Mouse (Mus musculus) E14TG2a.4 (cell line): Measurements from ENCODE around the gene Esyt1.
"Not testable (repeated sequence)": the region's sequence is repeated elsewhere in the genome, so short reads cannot be mapped to it uniquely, and the experiment has no call there.

Experiments
- H3K27me3 ChIP-seq: 2 replicates; pipeline ENCODE4 v1.6.1; 2014; ENCODE audit warnings: low read length, control low read depth; ENCODE audit not compliant: insufficient read depth
- H3K36me3 ChIP-seq: 2 replicates; pipeline ENCODE4 v1.6.1; 2014; ENCODE audit warnings: low read length, control low read depth; ENCODE audit not compliant: insufficient read depth
- H3K4me1 ChIP-seq: replicated peaks from 2 replicates; pipeline ENCODE4 v1.6.1; 2014; ENCODE audit warnings: low read depth, low read length, control low read depth
- H3K4me3 ChIP-seq: replicated peaks from 2 replicates; pipeline ENCODE4 v1.5.1; 2014; ENCODE audit warnings: mild to moderate bottlenecking, low read length
- H3K9me3 ChIP-seq: 2 replicates; pipeline ENCODE4 v1.6.1; 2014; ENCODE audit warnings: low read length, control low read depth
- CTCF ChIP-seq: conservative IDR thresholded peaks from 2 replicates; pipeline ENCODE4 v1.5.1; 2014; ENCODE audit warnings: low read length
- NANOG ChIP-seq: IDR thresholded peaks from 2 replicates; pipeline ENCODE4 v1.6.1; 2014; ENCODE audit warnings: borderline replicate concordance, low read length, mixed read lengths
- POU5F1 ChIP-seq: IDR thresholded peaks from 2 replicates; pipeline ENCODE4 v1.6.1; 2014; ENCODE audit warnings: low read length, borderline replicate concordance

Esyt1 gene

DNA sequence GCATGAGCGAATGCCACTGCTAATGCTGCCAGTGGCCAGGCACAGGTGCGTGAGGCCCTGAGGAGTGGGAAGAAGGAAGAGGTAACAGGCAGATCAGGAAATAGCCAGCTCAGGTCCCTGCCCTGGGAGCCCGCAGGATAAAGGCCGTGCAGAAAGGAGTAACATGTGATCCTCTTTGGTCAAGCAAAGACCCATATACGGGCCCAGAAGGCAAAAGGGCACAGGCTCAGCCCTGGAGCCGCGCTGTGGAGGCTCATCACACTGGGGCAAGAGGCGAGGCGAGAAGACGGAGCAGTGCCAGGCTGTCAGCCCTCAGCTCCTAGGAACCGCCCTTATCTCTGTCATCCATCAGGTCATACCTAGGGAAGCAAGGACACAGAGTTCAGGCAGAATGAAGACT, 15.4 kb downstream of the Esyt1 start:
- Histone ChIP-seq H3K4me3 (no peak overlapping the region), H3K4me1 (peaks cover 36% of the 10 kb centered on the region), H3K27me3 (no peaks in the 10 kb centered on the region), H3K36me3 (peaks cover 55% of the 10 kb centered on the region), H3K9me3 (no peaks in the 10 kb centered on the region)
- TF ChIP-seq CTCF = no peak
- TF ChIP-seq POU5F1 = no peak
- TF ChIP-seq NANOG = no peak

- TF ChIP-seq POU5F1 (no peak), CTCF (no peak)
- H3K4me3 ChIP-seq = no peak overlapping the region
- no peaks in the 10 kb centered on the region for H3K9me3 ChIP-seq
- H3K36me3 ChIP-seq = peaks cover 50% of the 10 kb centered on the region
- no peaks in the 10 kb centered on the region for H3K27me3 ChIP-seq
- H3K4me1 ChIP-seq = peaks cover 39% of the 10 kb centered on the region
These were observed 15.8 kb downstream of the Esyt1 start for GRCm38 (mm10) chr10:128509831-128510230.

GRCm38 (mm10) chr10:128509203-128509602, 16.5 kb downstream of the Esyt1 start:
- H3K4me3 ChIP-seq = peak overlapping the region; percentile 41; the same call in 1 of the 2 replicates

DNA sequence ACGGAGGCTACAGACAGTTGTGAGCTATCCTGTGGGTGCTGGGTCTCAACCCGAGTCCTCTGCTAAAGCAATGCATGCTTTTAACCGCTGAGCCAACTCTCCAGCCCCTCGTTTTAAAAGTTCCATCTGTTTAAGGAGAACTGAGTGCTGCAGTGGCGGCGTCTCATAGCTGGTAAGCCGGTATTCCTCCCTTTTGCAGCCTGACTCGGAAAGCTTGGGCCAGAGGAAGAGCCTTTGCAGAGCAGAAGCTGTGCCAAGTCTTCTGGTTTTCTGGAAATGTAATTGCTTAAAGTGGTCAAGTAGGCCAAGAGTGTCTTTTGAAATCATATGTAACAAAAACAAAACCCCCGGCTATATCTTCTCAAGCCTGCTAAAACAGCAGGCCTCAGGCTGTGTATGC, 17.4 kb downstream of the Esyt1 start:
- TF ChIP-seq POU5F1 = no peak
- no peak for TF ChIP-seq CTCF
- TF ChIP-seq NANOG = no peak
- H3K4me1 ChIP-seq = peaks cover 51% of the 10 kb centered on the region
- peaks cover 35% of the 10 kb centered on the region for H3K36me3 ChIP-seq
- H3K27me3 ChIP-seq = no peaks in the 10 kb centered on the region
- no peak overlapping the region for H3K4me3 ChIP-seq
- H3K9me3 ChIP-seq = no peaks in the 10 kb centered on the region

More at GRCm38 (mm10) chr10:128509203-128509602, 16.5 kb downstream of the Esyt1 start:
- Histone ChIP-seq H3K36me3 (peaks cover 44% of the 10 kb centered on the region), H3K9me3 (no peaks in the 10 kb centered on the region), H3K27me3 (no peaks in the 10 kb centered on the region), H3K4me1 (peaks cover 45% of the 10 kb centered on the region)
- no peak for TF ChIP-seq NANOG
- no peak for TF ChIP-seq CTCF

DNA sequence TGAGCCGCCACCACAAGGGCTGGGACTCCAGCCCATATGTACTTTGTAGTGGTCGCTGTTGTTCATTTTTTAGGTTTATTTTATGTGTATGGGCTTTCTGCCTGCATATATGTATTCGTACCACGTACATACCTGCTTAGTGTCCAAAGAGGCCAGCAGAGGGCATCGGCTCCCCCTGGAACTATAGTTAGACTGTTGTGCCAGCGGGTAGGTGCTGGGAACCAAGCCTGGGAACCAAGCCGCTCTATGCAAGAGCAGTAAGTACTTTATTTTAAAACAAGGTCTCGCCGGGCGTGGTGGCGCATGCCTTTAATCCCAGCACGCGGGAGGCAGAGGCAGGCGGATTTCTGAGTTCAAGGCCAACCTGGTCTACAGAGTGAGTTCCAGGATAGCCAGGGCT, 19.7 kb downstream of the Esyt1 start:
- Histone ChIP-seq H3K36me3 (peaks cover 12% of the 10 kb centered on the region), H3K9me3 (no peaks in the 10 kb centered on the region), H3K4me3 (no peak overlapping the region), H3K4me1 (peaks cover 48% of the 10 kb centered on the region), H3K27me3 (no peaks in the 10 kb centered on the region)
- no peak for TF ChIP-seq NANOG
- TF ChIP-seq CTCF = peak; percentile 18; the same call in 1 of the 2 replicates
- no peak for TF ChIP-seq POU5F1

DNA sequence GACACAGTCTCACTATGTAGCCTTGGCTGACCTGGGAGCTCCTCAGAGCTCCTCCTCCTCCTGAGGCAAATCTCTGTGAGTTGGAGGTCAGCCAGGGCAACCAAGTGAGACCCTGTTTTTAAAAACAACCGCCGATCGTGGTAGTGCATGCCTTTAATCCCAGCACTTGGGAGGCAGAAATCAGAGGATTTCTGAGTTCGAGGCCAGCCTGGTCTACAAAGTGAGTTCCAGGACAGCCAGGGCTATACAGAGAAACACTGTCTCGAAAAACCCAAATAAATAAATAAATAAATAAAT, 20.4 kb downstream of the Esyt1 start:
- not testable (repeated sequence) for H3K9me3 ChIP-seq, H3K27me3 ChIP-seq, H3K4me3 ChIP-seq, H3K36me3 ChIP-seq
- peaks cover 42% of the 10 kb centered on the region for H3K4me1 ChIP-seq

DNA sequence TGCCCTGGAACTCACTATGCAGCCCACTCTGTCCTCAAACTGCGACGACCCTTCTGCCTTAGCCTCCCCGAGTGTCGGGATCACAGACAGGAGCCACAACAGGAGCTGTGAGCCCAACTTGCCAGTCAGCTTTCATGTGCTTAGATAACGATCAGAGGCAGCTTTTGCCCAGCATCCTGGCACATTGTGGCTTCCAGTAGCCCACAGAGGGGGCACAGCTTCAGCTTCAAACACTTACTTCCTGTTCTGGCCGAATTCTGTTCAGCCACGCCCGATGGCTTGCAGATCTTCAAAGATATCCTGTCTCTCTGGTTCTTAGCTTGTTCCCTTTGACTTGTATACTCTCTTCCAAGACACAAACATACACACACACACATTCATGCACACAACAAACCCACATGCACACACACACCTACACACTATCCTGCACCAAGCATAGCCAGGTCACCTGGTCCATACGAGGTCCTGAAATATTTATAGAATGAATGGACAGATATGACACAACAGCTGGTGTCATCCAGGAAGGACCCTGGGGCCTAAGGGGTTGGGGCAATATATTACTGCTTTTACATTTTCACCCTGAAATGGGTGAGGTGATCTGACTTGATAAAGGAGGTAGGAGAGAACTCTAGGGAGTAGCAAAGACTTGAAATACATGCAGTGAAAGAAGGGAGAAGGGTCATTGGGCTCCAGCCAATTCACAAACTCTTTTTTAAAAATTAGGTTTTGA, 20.9 kb downstream of the Esyt1 start:
- Histone ChIP-seq H3K9me3 (no peaks in the 10 kb centered on the region), H3K4me1 (peaks cover 42% of the 10 kb centered on the region), H3K4me3 (no peak overlapping the region), H3K36me3 (peaks cover 1% of the 10 kb centered on the region), H3K27me3 (no peaks in the 10 kb centered on the region)
- TF ChIP-seq POU5F1 = no peak
- no peak for TF ChIP-seq NANOG
- TF ChIP-seq CTCF = no peak

DNA sequence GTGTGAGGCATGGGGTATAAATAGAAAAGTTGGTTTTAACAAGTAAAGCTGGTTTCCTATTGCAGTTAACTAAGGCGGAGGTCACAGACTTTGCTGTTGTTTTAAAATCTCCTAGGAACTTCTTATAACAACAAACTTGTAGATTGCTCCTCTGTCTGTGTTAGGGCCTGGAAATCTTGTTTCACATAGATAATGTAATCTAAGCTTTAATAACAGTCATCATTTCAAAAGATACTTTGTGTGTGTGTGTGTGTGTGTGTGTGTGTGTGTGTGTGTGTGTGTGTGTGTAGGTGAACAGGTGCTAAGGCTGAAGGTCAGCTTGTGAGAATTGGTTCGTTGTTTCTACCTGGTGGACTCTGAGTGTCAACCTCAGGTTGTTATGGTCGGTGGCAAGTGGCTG, 21.7 kb downstream of the Esyt1 start:
- peaks cover 40% of the 10 kb centered on the region for H3K4me1 ChIP-seq
- H3K27me3 ChIP-seq = no peaks in the 10 kb centered on the region
- TF ChIP-seq CTCF (no peak), NANOG (no peak), POU5F1 (no peak)
- H3K9me3 ChIP-seq = no peaks in the 10 kb centered on the region
- H3K36me3 ChIP-seq = no peaks in the 10 kb centered on the region
- no peak overlapping the region for H3K4me3 ChIP-seq

- no peaks in the 10 kb centered on the region for H3K36me3 ChIP-seq
- no peaks in the 10 kb centered on the region for H3K27me3 ChIP-seq
- H3K4me1 ChIP-seq = peaks cover 38% of the 10 kb centered on the region
- H3K4me3 ChIP-seq = no peak overlapping the region
- no peaks in the 10 kb centered on the region for H3K9me3 ChIP-seq
- TF ChIP-seq NANOG = no peak
- no peak for TF ChIP-seq POU5F1
- TF ChIP-seq CTCF = no peak
These were observed 22.1 kb downstream of the Esyt1 start for GRCm38 (mm10) chr10:128503532-128503931.
